Mouse (Mus musculus) limb, embryonic 12.5 days (tissue): Measurements from ENCODE around the gene Tmsb10. TPM values are rescaled to one million over a fixed set of nuclear protein-coding genes. Genes with fewer than 3 reads are reported as not detected.

Source experiments
- polyA plus RNA-seq: library from polyadenylated mRNA; unstranded; fragments of >200 nt; fragmentation: Nextera tagmentation; extraction: Ambion mirVana; gene quantifications from 2 replicates; pipeline ENCODE4 v1.2.1, GENCODE M21; 2016

Gene Tmsb10
- polyA plus RNA-seq, 1 experiment from 2014 or later: 3,954 TPM

Other genes with a start within 250 kb of the Tmsb10 start
- gene Tcf7l1, start 169.5 kb downstream of the Tmsb10 start, polyA plus RNA-seq: 49.3 and 58.3 TPM in 2 replicates
- 41.6 and 55.1 TPM in 2 replicates for gene Kcmf1, start 58.8 kb downstream of the Tmsb10 start, polyA plus RNA-seq